Mouse (Mus musculus) kidney, adult 2 months (tissue): Measurements from ENCODE around the gene Cpxm2. TPM values are rescaled to one million over a fixed set of nuclear protein-coding genes. Genes with fewer than 3 reads are reported as not detected.

Experiments
- DNase-seq: peaks from one replicate; pipeline ENCODE4 v3.0.0; 2021
- H3K27ac ChIP-seq: fragments of 200-500 bp; 2 replicates; pipeline ENCODE4 v1.5.1; 2012; ENCODE audit warnings: low read depth, low read length, control low read depth, inconsistent platforms; ENCODE audit not compliant: insufficient read depth
- H3K27me3 ChIP-seq: fragments of 200-500 bp; replicated peaks from 2 replicates; pipeline ENCODE4 v1.6.1; 2012; ENCODE audit warnings: mild to moderate bottlenecking, moderate library complexity, low read length, inconsistent platforms; ENCODE audit not compliant: control insufficient read depth, insufficient read depth
- H3K36me3 ChIP-seq: fragments of 200-500 bp; 2 replicates; pipeline ENCODE4 v1.6.1; 2012; ENCODE audit warnings: mild to moderate bottlenecking, moderate library complexity, low read length, inconsistent platforms; ENCODE audit not compliant: control insufficient read depth, insufficient read depth
- H3K4me1 ChIP-seq: fragments of 200-500 bp; 2 replicates; pipeline ENCODE4 v1.6.1; 2011; ENCODE audit warnings: low read length; ENCODE audit not compliant: control insufficient read depth, insufficient read depth
- H3K4me3 ChIP-seq: fragments of 200-500 bp; 2 replicates; pipeline ENCODE4 v1.5.1; 2011; ENCODE audit warnings: mild to moderate bottlenecking, low read depth, low read length, control low read depth; ENCODE audit not compliant: insufficient read depth
- CTCF ChIP-seq: fragments of 200-500 bp; conservative IDR thresholded peaks from 2 replicates; pipeline ENCODE4 v1.5.1; 2011; ENCODE audit warnings: low read depth, mild to moderate bottlenecking, control low read depth, low read length, moderate library complexity, mixed read lengths; ENCODE audit not compliant: insufficient read depth, insufficient read length
- POLR2A ChIP-seq: fragments of 200-500 bp; IDR thresholded peaks from one replicate; pipeline ENCODE4 v1.6.1; 2011; ENCODE audit warnings: low read depth, low read length, control low read depth
- WGBS: fragments of 180-500 bp; shearing (Covaris S2); methylation state at CpG from one replicate; pipeline ENCODE4 v1.1.7; 2018; 5-methylcytosine and 5-hydroxymethylcytosine counted together
- polyA plus RNA-seq: library from polyadenylated mRNA; depleted of rRNA; stranded (reverse); fragments of >200 nt; gene quantifications from 2 replicates; pipeline ENCODE4 v1.2.3, GENCODE M21; 2012; rRNA removed

The Cpxm2 gene
- polyA plus RNA-seq, 1 experiment = 3.5 TPM

DNA sequence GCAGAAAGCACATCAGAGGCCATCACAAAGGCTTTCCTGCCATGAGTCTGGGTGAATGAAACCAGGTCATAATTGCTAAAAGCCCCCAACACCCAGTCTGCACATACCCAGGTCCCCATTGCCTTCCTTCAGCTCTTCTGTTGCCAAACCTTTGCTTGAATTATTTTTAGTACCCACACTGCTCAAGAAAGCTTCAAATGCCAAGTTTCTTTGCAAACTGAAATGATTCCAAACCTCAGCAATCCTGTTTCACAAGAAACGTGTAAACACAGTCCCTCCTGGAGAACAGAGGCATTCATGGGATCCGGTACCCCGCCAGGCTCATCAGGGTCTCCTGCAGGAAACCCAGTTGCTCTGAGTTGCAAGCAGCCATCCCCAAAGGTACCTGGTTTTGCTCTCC, 161.7 kb downstream of the Cpxm2 start:
- Histone ChIP-seq H3K4me3 (no peak overlapping the region), H3K27ac (no peak overlapping the region), H3K27me3 (no peaks in the 10 kb centered on the region), H3K4me1 (no peaks in the 10 kb centered on the region), H3K36me3 (no peaks in the 10 kb centered on the region)
- WGBS = 71% methylated on average over 3 of the region's 3 CpGs
- DNase-seq = no peak
- TF ChIP-seq CTCF = no peak

DNA sequence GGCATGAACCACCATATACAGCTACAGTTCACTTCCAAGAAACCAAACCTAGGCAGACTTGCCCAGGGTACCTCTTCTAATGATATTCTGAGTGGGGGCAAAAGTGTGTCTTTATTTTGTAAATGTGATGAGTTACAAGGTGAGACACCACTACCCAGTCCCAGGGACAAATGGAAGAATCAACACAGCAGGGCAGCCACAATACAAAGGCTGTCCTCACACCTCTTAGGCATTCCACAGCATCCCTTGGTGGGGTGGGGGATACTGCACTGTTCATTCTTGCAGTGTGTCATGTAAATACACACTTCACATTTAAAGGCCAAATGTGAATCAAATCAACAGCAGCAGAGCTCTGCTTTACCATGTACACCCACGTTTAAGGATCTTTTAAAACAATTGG, 162.3 kb downstream of the Cpxm2 start:
- no peak for TF ChIP-seq CTCF
- no peaks in the 10 kb centered on the region for H3K36me3 ChIP-seq

DNA sequence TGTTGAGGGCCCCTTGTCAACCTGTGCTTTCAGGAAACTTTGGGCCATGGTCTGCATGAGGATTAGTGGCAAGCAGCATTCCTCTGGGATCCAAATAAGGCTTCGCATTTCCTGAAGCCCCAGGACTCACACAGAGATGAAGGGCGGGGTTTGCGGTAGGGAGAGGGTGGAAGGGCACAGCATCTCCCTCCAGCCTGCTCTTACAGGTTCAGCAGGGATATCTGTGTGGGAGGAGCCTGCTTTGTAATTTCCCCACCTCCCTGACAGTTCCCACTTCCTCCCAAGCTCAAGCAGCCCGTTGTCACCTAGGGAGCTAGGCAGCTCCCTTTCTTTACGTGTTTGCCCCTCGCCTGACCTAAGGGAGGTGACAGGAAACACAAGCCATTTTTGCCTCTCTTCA, 165.5 kb downstream of the Cpxm2 start:
- Histone ChIP-seq H3K27me3 (no peaks in the 10 kb centered on the region), H3K4me3 (no peak overlapping the region), H3K27ac (no peak overlapping the region), H3K4me1 (no peaks in the 10 kb centered on the region), H3K36me3 (no peaks in the 10 kb centered on the region)
- TF ChIP-seq POLR2A (no peak), CTCF (no peak)
- 20% methylated on average over 6 of the region's 6 CpGs for WGBS
- DNase-seq = no peak

More for the DNA sequence above, 162.3 kb downstream of the Cpxm2 start:
- Histone ChIP-seq H3K4me3 (no peak overlapping the region), H3K4me1 (no peaks in the 10 kb centered on the region), H3K27me3 (no peaks in the 10 kb centered on the region), H3K27ac (no peak overlapping the region)
- 62% methylated on average over 1 of the region's 1 CpGs for WGBS
- no peak for DNase-seq

Other genes starting within 250 kb of the Cpxm2 start
- not detected in 2 replicates for gene Gpr26, start 188.3 kb downstream of the Cpxm2 start, polyA plus RNA-seq
- 13.8 and 17.6 TPM in 2 replicates for gene Chst15, start 162.5 kb upstream of the Cpxm2 start, polyA plus RNA-seq